Mouse (Mus musculus): Measurements from ENCODE around the gene Minpp1. TPM values are rescaled to one million over a fixed set of nuclear protein-coding genes. Genes with fewer than 3 reads are reported as not detected.

Gene Minpp1
- polyA plus RNA-seq, 1 experiment from 2014 or later = 61.7 TPM

GRCm38 (mm10) chr19:32534887-32535286, 49.3 kb downstream of the Minpp1 start:
- no peak overlapping the region for H3K4me3 ChIP-seq (ENCODE audit: low read depth, low read length)
- H3K9ac ChIP-seq (ENCODE audit: low read depth, low read length) = no peak overlapping the region
- H3K4me2 ChIP-seq (ENCODE audit: low read depth, low read length) = no peak overlapping the region
- H3K36me3 ChIP-seq (ENCODE audit: control insufficient read depth, insufficient read depth, low read length) = no peaks in the 10 kb centered on the region
- no peaks in the 10 kb centered on the region for H3K4me1 ChIP-seq (ENCODE audit: control insufficient read depth, insufficient read depth, low read length)
- no peaks in the 10 kb centered on the region for H3K9me3 ChIP-seq (ENCODE audit: control insufficient read depth, low read length)
- H3K27ac ChIP-seq (replicated peaks; ENCODE audit: low read depth, low read length) = no peak overlapping the region
- ATAC-seq (ENCODE audit: low read depth) (no peak), DNase-seq (ENCODE audit: low spot score) (no peak)
- no peaks in the 10 kb centered on the region for H3K27me3 ChIP-seq (replicated peaks; ENCODE audit: control insufficient read depth, insufficient read depth, low read length)

DNA sequence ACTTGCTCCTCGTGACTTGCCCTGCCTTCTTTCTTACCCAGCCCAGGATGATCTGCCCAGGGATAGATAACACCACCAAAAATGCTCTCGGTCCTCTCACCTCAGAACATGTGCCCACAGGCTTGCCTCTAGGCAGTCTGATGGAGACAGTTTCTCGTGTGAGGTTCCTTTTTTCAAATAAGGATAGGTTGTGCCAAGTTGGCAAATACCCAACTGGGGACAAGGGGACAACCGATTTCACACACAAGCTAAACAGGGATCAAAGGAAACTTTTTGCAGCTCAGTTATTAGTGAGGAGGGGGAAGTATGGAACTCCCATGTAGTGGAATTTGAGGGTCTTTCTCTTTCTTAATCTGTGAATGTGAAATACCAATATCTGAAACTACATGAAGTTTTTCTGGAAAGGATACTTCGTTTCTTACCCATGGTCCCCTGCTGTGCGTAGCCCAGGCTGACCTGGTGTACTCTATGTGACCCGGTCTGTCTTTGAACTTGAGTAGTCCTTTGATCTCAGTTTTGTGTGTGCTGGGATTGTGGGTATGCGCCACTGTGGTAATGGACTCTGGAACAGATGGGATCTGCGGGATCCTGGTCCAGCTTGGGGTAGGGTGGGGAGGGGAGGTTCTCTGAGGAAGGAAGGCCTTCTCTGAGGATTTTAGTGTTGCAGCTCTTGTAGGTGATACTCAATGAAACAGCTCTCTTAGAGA, 57.4 kb downstream of the Minpp1 start:
- no peaks in the 10 kb centered on the region for H3K27me3 ChIP-seq (replicated peaks; ENCODE audit: control insufficient read depth, insufficient read depth, low read length)
- no peak overlapping the region for H3K9ac ChIP-seq (ENCODE audit: low read depth, low read length)
- H3K4me3 ChIP-seq (ENCODE audit: low read depth, low read length) = no peak overlapping the region
- ATAC-seq (ENCODE audit: low read depth) (no peak), DNase-seq (ENCODE audit: low spot score) (no peak)
- 81% methylated on average over 9 of the region's 9 CpGs for WGBS
- H3K27ac ChIP-seq (replicated peaks; ENCODE audit: low read depth, low read length) = no peak overlapping the region
- no peaks in the 10 kb centered on the region for H3K9me3 ChIP-seq (ENCODE audit: control insufficient read depth, low read length)
- H3K4me2 ChIP-seq (ENCODE audit: low read depth, low read length) = no peak overlapping the region
- no peaks in the 10 kb centered on the region for H3K4me1 ChIP-seq (ENCODE audit: control insufficient read depth, insufficient read depth, low read length)
- H3K36me3 ChIP-seq (ENCODE audit: control insufficient read depth, insufficient read depth, low read length) = no peaks in the 10 kb centered on the region

DNA sequence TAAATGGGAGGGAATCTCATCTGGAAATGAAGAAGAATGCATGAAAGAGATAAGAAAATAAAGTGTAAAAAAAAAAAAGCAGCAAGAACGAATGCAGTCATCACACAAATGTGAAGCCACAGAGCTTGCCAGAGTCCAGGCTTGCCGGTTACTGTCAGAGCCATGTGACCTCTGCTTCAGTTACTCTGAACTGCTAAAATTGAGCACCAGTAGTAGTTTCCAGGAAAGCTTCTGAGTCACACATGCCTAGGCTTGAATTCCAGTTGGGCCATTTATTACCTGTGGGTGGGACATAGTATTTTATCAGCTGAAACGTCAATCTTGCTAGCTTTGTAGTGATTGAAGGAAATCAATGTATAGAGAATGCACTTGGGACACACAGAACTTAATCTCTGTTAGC, 61.8 kb downstream of the Minpp1 start:
- no peaks in the 10 kb centered on the region for H3K27me3 ChIP-seq (replicated peaks; ENCODE audit: control insufficient read depth, insufficient read depth, low read length)
- no peak overlapping the region for H3K4me3 ChIP-seq (ENCODE audit: low read depth, low read length)
- H3K27ac ChIP-seq (replicated peaks; ENCODE audit: low read depth, low read length) = no peak overlapping the region
- ATAC-seq (ENCODE audit: low read depth) (no peak), DNase-seq (ENCODE audit: low spot score) (no peak)
- H3K9ac ChIP-seq (ENCODE audit: low read depth, low read length) = no peak overlapping the region
- no peaks in the 10 kb centered on the region for H3K36me3 ChIP-seq (ENCODE audit: control insufficient read depth, insufficient read depth, low read length)
- H3K4me1 ChIP-seq (ENCODE audit: control insufficient read depth, insufficient read depth, low read length) = no peaks in the 10 kb centered on the region
- WGBS = 72% methylated on average over 3 of the region's 3 CpGs
- no peaks in the 10 kb centered on the region for H3K9me3 ChIP-seq (ENCODE audit: control insufficient read depth, low read length)
- H3K4me2 ChIP-seq (ENCODE audit: low read depth, low read length) = no peak overlapping the region

- no peaks in the 10 kb centered on the region for H3K36me3 ChIP-seq (ENCODE audit: control insufficient read depth, insufficient read depth, low read length)
- H3K4me2 ChIP-seq (ENCODE audit: low read depth, low read length) = no peak overlapping the region
Measured at GRCm38 (mm10) chr19:32548202-32548601, 62.6 kb downstream of the Minpp1 start.

GRCm38 (mm10) chr19:32550446-32550845, 64.9 kb downstream of the Minpp1 start:
- no peaks in the 10 kb centered on the region for H3K9me3 ChIP-seq (ENCODE audit: control insufficient read depth, low read length)
- no peak overlapping the region for H3K4me2 ChIP-seq (ENCODE audit: low read depth, low read length)
- no peaks in the 10 kb centered on the region for H3K27me3 ChIP-seq (replicated peaks; ENCODE audit: control insufficient read depth, insufficient read depth, low read length)
- H3K36me3 ChIP-seq (ENCODE audit: control insufficient read depth, insufficient read depth, low read length) = no peaks in the 10 kb centered on the region
- H3K4me3 ChIP-seq (ENCODE audit: low read depth, low read length) = no peak overlapping the region
- H3K27ac ChIP-seq (replicated peaks; ENCODE audit: low read depth, low read length) = no peak overlapping the region
- DNase-seq (ENCODE audit: low spot score) = peak; percentile 29
- no peak overlapping the region for H3K9ac ChIP-seq (ENCODE audit: low read depth, low read length)
- peaks cover 5% of the 10 kb centered on the region; the same call in 1 of the 2 replicates for H3K4me1 ChIP-seq (ENCODE audit: control insufficient read depth, insufficient read depth, low read length)
- ATAC-seq (ENCODE audit: low read depth) = no peak
- 42% methylated on average over 5 of the region's 5 CpGs for WGBS

More at GRCm38 (mm10) chr19:32548202-32548601, 62.6 kb downstream of the Minpp1 start:
- Histone ChIP-seq H3K9me3 (ENCODE audit: control insufficient read depth, low read length) (no peaks in the 10 kb centered on the region), H3K27me3 (replicated peaks; ENCODE audit: control insufficient read depth, insufficient read depth, low read length) (no peaks in the 10 kb centered on the region), H3K9ac (ENCODE audit: low read depth, low read length) (no peak overlapping the region), H3K4me1 (ENCODE audit: control insufficient read depth, insufficient read depth, low read length) (no peaks in the 10 kb centered on the region), H3K4me3 (ENCODE audit: low read depth, low read length) (no peak overlapping the region), H3K27ac (replicated peaks; ENCODE audit: low read depth, low read length) (no peak overlapping the region)
- no peak for DNase-seq (ENCODE audit: low spot score)
- WGBS = 79% methylated on average over 15 of the region's 15 CpGs
- ATAC-seq (ENCODE audit: low read depth) = no peak

GRCm38 (mm10) chr19:32551442-32551841, 65.9 kb downstream of the Minpp1 start:
- no peak overlapping the region for H3K27ac ChIP-seq (replicated peaks; ENCODE audit: low read depth, low read length)
- no peak overlapping the region for H3K4me2 ChIP-seq (ENCODE audit: low read depth, low read length)
- H3K36me3 ChIP-seq (ENCODE audit: control insufficient read depth, insufficient read depth, low read length) = no peaks in the 10 kb centered on the region
- DNase-seq (ENCODE audit: low spot score) (peak; percentile 19), ATAC-seq (ENCODE audit: low read depth) (no peak)
- H3K9ac ChIP-seq (ENCODE audit: low read depth, low read length) = no peak overlapping the region
- no peak overlapping the region for H3K4me3 ChIP-seq (ENCODE audit: low read depth, low read length)
- no peaks in the 10 kb centered on the region for H3K9me3 ChIP-seq (ENCODE audit: control insufficient read depth, low read length)
- H3K4me1 ChIP-seq (ENCODE audit: control insufficient read depth, insufficient read depth, low read length) = peaks cover 6% of the 10 kb centered on the region; the same call in 1 of the 2 replicates
- WGBS = 40% methylated on average over 3 of the region's 3 CpGs
- H3K27me3 ChIP-seq (replicated peaks; ENCODE audit: control insufficient read depth, insufficient read depth, low read length) = no peaks in the 10 kb centered on the region

- ATAC-seq (ENCODE audit: low read depth) = no peak
- Histone ChIP-seq H3K4me3 (ENCODE audit: low read depth, low read length) (no peak overlapping the region), H3K27me3 (replicated peaks; ENCODE audit: control insufficient read depth, insufficient read depth, low read length) (no peaks in the 10 kb centered on the region), H3K9me3 (ENCODE audit: control insufficient read depth, low read length) (no peaks in the 10 kb centered on the region), H3K36me3 (ENCODE audit: control insufficient read depth, insufficient read depth, low read length) (no peaks in the 10 kb centered on the region), H3K9ac (ENCODE audit: low read depth, low read length) (no peak overlapping the region), H3K4me2 (ENCODE audit: low read depth, low read length) (no peak overlapping the region), H3K27ac (replicated peaks; ENCODE audit: low read depth, low read length) (no peak overlapping the region), H3K4me1 (ENCODE audit: control insufficient read depth, insufficient read depth, low read length) (peaks cover 6% of the 10 kb centered on the region; the same call in 1 of the 2 replicates)
- WGBS = 75% methylated on average over 1 of the region's 1 CpGs
- DNase-seq (ENCODE audit: low spot score) = no peak
Measured at GRCm38 (mm10) chr19:32552106-32552505, 66.5 kb downstream of the Minpp1 start.

- no peak overlapping the region for H3K4me2 ChIP-seq (ENCODE audit: low read depth, low read length)
- ATAC-seq (ENCODE audit: low read depth) (no peak), DNase-seq (ENCODE audit: low spot score) (no peak)
- no peak overlapping the region for H3K9ac ChIP-seq (ENCODE audit: low read depth, low read length)
- H3K27me3 ChIP-seq (replicated peaks; ENCODE audit: control insufficient read depth, insufficient read depth, low read length) = no peaks in the 10 kb centered on the region
- WGBS = 69% methylated on average over 3 of the region's 3 CpGs
- H3K4me1 ChIP-seq (ENCODE audit: control insufficient read depth, insufficient read depth, low read length) = peaks cover 6% of the 10 kb centered on the region; the same call in 1 of the 2 replicates
- no peak overlapping the region for H3K27ac ChIP-seq (replicated peaks; ENCODE audit: low read depth, low read length)
- H3K36me3 ChIP-seq (ENCODE audit: control insufficient read depth, insufficient read depth, low read length) = no peaks in the 10 kb centered on the region
- no peaks in the 10 kb centered on the region for H3K9me3 ChIP-seq (ENCODE audit: control insufficient read depth, low read length)
- no peak overlapping the region for H3K4me3 ChIP-seq (ENCODE audit: low read depth, low read length)
Measured at GRCm38 (mm10) chr19:32553310-32553709, 67.7 kb downstream of the Minpp1 start.

- peak overlapping the region; percentile 29; the same call in 1 of the 2 replicates for H3K27ac ChIP-seq (replicated peaks; ENCODE audit: low read depth, low read length)
- no peak overlapping the region for H3K4me3 ChIP-seq (ENCODE audit: low read depth, low read length)
- H3K4me2 ChIP-seq (ENCODE audit: low read depth, low read length) = no peak overlapping the region
- H3K9me3 ChIP-seq (ENCODE audit: control insufficient read depth, low read length) = no peaks in the 10 kb centered on the region
- no peaks in the 10 kb centered on the region for H3K36me3 ChIP-seq (ENCODE audit: control insufficient read depth, insufficient read depth, low read length)
- H3K27me3 ChIP-seq (replicated peaks; ENCODE audit: control insufficient read depth, insufficient read depth, low read length) = no peaks in the 10 kb centered on the region
- peaks cover 6% of the 10 kb centered on the region; the same call in 1 of the 2 replicates for H3K4me1 ChIP-seq (ENCODE audit: control insufficient read depth, insufficient read depth, low read length)
- 13% methylated on average over 3 of the region's 3 CpGs for WGBS
- DNase-seq (ENCODE audit: low spot score) (peak; percentile 47), ATAC-seq (ENCODE audit: low read depth) (0 out of 2 replicates have a peak, but pooled peaks have one; percentile 53)
- H3K9ac ChIP-seq (ENCODE audit: low read depth, low read length) = no peak overlapping the region
Measured at GRCm38 (mm10) chr19:32555257-32555656, 69.7 kb downstream of the Minpp1 start.
